Mouse (Mus musculus) bone marrow, adult 2 months (tissue): ENCODE results near the gene Dock2. TPM values are rescaled to one million over a fixed set of nuclear protein-coding genes. Genes with fewer than 3 reads are reported as not detected.

Experiments used
- H3K27ac ChIP-seq: fragments of 200-500 bp; 2 replicates; pipeline ENCODE4 v1.5.1; 2012; ENCODE audit warnings: low read depth, mild to moderate bottlenecking, control low read depth, inconsistent platforms, low read length; ENCODE audit not compliant: control insufficient read depth, poor library complexity, insufficient read depth
- H3K4me1 ChIP-seq: fragments of 200-500 bp; 2 replicates; pipeline ENCODE4 v1.6.1; 2011; ENCODE audit warnings: low read length; ENCODE audit not compliant: control insufficient read depth, insufficient read depth
- H3K4me3 ChIP-seq: fragments of 200-500 bp; replicated peaks from 2 replicates; pipeline ENCODE3; 2011; ENCODE audit warnings: mild to moderate bottlenecking, low read depth, low read length, control low read depth; ENCODE audit not compliant: control insufficient read depth
- CTCF ChIP-seq: fragments of 200-500 bp; IDR thresholded peaks from 2 replicates; pipeline ENCODE4 v1.5.1; 2011; ENCODE audit warnings: low read length, control low read depth; ENCODE audit not compliant: control insufficient read depth, insufficient read depth
- POLR2A ChIP-seq: fragments of 200-500 bp; IDR thresholded peaks from 2 replicates; pipeline ENCODE4 v1.6.1; 2011; ENCODE audit warnings: low read depth, mild to moderate bottlenecking, control low read depth, low read length, borderline replicate concordance; ENCODE audit not compliant: control insufficient read depth
- WGBS: fragments of 180-500 bp; shearing (Covaris S2); methylation state at CpG from one replicate; pipeline ENCODE4 v1.1.7; 2018; 5-methylcytosine and 5-hydroxymethylcytosine counted together
- polyA plus RNA-seq: library from polyadenylated mRNA; stranded (reverse); fragments of >200 nt; gene quantifications from 2 replicates; pipeline ENCODE4 v1.2.4, GENCODE M21; 2011; ENCODE audit warnings: low replicate concordance; ENCODE audit not compliant: missing spikeins, insufficient read depth, insufficient read length

Dock2 gene
- polyA plus RNA-seq, 1 experiment: 44.9 TPM

DNA sequence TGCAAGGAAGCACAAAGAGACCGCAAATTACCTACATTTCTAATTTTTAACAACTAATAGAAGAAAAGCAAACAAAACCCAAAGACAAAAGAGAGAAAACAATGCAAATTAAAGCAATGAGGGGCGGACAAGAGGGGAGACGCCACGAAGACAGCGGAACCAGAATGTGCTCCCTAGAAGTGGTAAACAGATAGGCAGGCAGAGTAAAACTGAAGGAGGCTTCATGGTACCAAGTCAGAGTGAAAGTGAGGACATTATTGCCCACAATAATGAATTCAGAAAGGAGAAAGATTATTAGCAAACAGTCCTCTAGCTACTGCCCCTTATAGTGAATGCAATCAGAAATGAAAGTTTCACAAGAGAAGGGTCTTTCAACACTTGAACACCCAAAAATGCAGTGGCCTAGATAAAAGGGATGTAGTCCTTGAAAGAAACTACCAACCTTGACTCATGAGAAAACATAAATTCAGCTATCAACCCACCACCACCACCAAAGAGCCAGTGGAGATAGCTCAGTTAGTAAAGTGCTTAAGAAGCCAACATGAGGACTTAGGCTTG, 21.0 kb downstream of the Dock2 start:
- Histone ChIP-seq H3K4me1 (peaks cover 7% of the 10 kb centered on the region), H3K27ac (no peak overlapping the region), H3K4me3 (no peak overlapping the region)
- 85% methylated on average over 5 of the region's 5 CpGs for WGBS
- TF ChIP-seq POLR2A (no peak), CTCF (no peak)

DNA sequence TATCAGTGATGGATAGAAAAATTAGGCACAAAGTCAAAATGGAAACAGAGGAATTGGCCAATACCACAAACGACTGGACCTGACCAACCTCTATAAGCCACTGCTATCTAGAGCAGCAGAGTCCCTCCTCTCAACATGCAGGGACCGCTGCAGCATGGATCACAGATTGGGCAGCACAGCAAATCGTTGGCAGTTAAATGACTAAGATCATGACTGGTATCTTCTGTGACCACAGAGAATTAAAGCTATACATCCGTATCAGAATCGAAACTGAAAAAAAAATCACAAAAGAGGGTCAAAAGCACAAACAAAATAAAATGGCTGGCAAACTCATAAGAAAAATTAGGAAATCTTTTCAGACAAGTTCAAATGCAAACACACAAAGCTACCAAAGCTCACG, 21.6 kb downstream of the Dock2 start:
- Histone ChIP-seq H3K27ac (no peak overlapping the region), H3K4me3 (no peak overlapping the region), H3K4me1 (peaks cover 7% of the 10 kb centered on the region)
- TF ChIP-seq POLR2A (no peak), CTCF (no peak)
- WGBS: 39% methylated on average over 6 of the region's 6 CpGs

DNA sequence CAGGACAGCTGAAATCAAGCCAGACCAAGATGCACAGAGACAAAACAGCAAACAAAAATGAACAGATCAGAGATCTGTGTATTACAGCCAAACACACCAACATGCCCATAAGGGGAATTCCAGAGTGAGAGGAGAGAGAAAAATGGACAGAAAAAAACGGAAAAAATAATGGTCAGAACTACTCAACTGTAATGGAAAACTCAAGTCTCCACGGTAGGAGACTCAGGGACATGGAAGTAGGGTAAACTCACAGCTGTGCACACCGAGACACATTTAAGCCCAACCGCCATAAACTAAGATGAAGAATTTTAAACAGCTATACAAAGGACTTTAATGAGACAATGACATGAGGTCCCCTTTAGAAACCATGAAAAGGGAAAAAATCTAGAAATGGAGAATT, 24.1 kb downstream of the Dock2 start:
- H3K4me3 ChIP-seq: no peak overlapping the region
- no peak for TF ChIP-seq CTCF
- H3K27ac ChIP-seq: no peak overlapping the region
- H3K4me1 ChIP-seq: peaks cover 7% of the 10 kb centered on the region
- WGBS: 87% methylated on average over 4 of the region's 4 CpGs

DNA sequence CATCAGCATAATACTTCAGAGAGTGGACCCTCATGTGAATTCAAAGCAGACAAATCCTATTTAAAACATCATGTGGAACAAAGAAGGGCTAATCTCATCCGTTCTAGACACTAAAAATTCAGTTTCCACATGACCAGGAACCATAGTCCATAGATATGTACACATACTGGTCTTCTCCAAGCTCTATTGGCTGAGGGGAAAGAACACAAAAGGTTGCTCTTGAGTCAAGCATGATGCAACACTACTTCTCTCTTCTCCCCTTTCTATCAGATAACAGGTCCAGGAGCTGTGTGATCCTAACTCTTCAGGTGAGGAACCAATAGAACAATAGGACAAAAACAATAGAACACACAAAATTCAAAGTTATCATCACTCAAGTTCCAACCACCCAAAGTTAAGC, 42.6 kb downstream of the Dock2 start:
- WGBS: 47% methylated on average over 1 of the region's 1 CpGs

DNA sequence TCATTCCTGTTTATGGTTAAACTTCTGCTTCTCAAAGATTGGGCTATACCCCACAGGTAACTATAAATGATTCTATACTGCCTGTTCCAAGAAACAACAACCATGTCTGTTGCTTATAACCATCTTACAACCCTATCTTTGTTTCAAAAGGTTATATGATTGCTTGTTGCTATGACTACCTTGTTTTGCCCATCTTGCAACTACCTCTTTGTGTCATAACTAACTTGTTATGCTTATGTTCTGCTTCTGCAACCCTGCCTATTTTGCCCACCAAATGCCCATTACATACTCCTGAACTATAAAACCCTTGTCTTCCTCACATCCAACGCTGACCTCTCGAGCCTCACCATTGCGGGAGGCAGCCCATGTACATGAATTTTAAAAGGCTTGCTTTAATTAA, 43.9 kb downstream of the Dock2 start:
- TF ChIP-seq CTCF: no peak
- 89% methylated on average over 3 of the region's 3 CpGs for WGBS
- Histone ChIP-seq H3K4me3 (no peak overlapping the region), H3K27ac (no peak overlapping the region), H3K4me1 (no peaks in the 10 kb centered on the region; the same call in 1 of the 2 replicates)

More for the DNA sequence above, 42.6 kb downstream of the Dock2 start:
- no peak for TF ChIP-seq POLR2A
- no peak for TF ChIP-seq CTCF
- Histone ChIP-seq H3K4me3 (no peak overlapping the region), H3K27ac (no peak overlapping the region), H3K4me1 (no peaks in the 10 kb centered on the region; the same call in 1 of the 2 replicates)

DNA sequence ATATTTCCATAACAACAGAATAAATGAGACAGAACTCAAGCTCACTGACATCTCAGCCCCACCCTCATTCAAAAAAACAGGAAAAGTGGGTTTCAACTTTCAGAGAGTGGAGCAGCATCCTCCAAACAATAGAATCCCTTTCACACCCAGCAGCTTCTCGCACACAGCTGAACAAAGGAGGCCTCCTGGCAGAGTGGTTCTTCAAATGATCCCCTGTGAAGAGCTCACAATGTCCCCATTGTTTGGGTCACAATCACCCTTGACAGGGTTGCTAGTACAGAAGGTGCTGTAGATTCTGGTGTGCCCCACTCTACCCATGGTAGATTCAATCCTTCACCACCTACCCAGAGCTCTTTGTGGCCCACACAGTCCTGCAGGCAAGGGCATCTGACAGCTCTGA, 44.7 kb downstream of the Dock2 start:
- 86% methylated on average over 1 of the region's 1 CpGs for WGBS
- Histone ChIP-seq H3K27ac (no peak overlapping the region), H3K4me3 (no peak overlapping the region), H3K4me1 (no peaks in the 10 kb centered on the region; the same call in 1 of the 2 replicates)
- TF ChIP-seq CTCF: no peak
- no peak for TF ChIP-seq POLR2A

DNA sequence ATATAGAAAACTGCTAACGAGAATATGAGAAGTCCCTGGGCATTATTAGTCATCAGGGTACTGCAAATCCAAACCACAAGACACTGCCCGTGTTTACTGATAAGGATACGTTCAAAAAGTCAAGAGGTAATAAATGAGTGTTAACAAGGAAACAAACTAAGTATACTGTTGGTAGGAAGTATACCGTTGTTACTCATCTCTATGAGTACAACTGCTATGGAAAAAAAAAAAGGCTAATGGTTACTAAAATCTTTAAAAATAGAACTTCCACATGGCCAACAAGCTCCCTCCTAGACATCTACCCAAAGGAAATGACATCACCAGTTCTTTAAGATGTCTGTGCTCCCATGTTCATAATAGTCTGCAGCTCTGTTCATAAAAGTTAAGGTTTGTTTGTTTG, 46.5 kb downstream of the Dock2 start:
- no peak for TF ChIP-seq CTCF
- no peak for TF ChIP-seq POLR2A
- Histone ChIP-seq H3K4me3 (no peak overlapping the region), H3K4me1 (no peaks in the 10 kb centered on the region; the same call in 1 of the 2 replicates), H3K27ac (no peak overlapping the region)
- 18% methylated on average over 4 of the region's 4 CpGs for WGBS

DNA sequence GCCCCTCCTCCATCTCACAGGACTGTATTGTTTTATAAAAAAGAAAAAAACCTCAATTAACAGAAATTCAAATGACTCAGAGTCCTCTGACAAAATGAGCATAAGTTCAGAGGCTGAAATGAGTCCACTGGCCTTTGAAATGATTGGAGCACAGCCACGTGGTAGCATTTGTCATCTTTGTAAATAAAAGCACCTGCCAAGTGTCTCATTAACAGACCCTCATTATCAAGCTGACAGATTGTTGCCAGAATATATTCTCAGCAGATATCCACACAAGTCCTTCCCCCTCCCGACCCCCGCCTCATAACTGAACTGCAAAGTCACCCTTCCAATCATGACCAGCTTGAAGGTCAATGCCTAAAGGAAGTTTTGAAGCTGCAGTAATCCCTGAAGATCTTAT, 49.7 kb downstream of the Dock2 start:
- 56% methylated on average over 3 of the region's 3 CpGs for WGBS
- Histone ChIP-seq H3K4me3 (no peak overlapping the region), H3K27ac (no peak overlapping the region), H3K4me1 (no peaks in the 10 kb centered on the region)
- no peak for TF ChIP-seq POLR2A
- no peak for TF ChIP-seq CTCF

DNA sequence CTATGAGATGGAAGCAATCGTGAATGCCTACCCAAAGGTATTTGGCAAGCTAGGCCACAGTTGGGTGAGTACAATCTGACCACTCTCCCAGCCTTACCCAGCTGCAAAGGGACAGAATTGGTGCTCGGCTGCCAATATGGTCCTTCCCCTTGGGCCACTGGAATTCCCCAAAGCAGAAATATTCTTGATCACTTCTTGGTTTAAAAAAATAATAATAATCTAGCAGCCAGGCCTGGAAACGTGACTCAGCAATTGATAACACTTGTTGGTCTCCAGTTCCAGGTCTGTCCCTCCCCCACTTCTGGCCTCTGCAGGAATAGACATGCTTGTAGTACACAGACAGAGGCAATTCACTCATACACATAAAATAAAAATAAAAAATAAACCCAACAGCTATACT, 56.2 kb downstream of the Dock2 start:
- WGBS: 65% methylated on average over 3 of the region's 3 CpGs
- Histone ChIP-seq H3K4me1 (no peaks in the 10 kb centered on the region), H3K4me3 (no peak overlapping the region), H3K27ac (no peak overlapping the region)
- TF ChIP-seq POLR2A (no peak), CTCF (no peak)
